Mouse (Mus musculus) MEL (cell line): Measurements from ENCODE around the gene Uxs1.

Experiments used
- CTCF ChIP-seq, 3 experiments: IDR thresholded peaks in 2 of 3; conservative IDR thresholded peaks in 1 of 3; 2 replicates each; pipeline ENCODE4 v1.5.1; 2011 to 2012; ENCODE audit warnings: low read length in 3 of 3, low read depth in 2 of 3, mild to moderate bottlenecking in 2 of 3, improper control_type of control experiment in 1 of 3, inconsistent platforms in 1 of 3, mixed read lengths in 1 of 3, moderate library complexity in 1 of 3; ENCODE audit not compliant: control insufficient read depth in 1 of 3, insufficient read depth in 1 of 3, poor library complexity in 1 of 3, severe bottlenecking in 1 of 3
- EP300 ChIP-seq, 2 experiments: IDR thresholded peaks; 2 replicates each; pipeline ENCODE4 v1.6.1; 2011; ENCODE audit warnings: improper control_type of control experiment in 2 of 2, low read length in 2 of 2, low read depth in 1 of 2, mild to moderate bottlenecking in 1 of 2
- GATA1 ChIP-seq: IDR thresholded peaks from 2 replicates; pipeline ENCODE4 v1.6.1; 2011; ENCODE audit warnings: low read depth, low read length, improper control_type of control experiment
- MAFK ChIP-seq: IDR thresholded peaks from 2 replicates; pipeline ENCODE4 v1.6.1; 2011; ENCODE audit warnings: low read depth, mild to moderate bottlenecking, low read length, improper control_type of control experiment, borderline replicate concordance
- POLR2A ChIP-seq, 2 experiments: IDR thresholded peaks; 2 replicates each; pipeline ENCODE4 v1.6.1; 2011 to 2012; ENCODE audit warnings: low read length in 2 of 2, mild to moderate bottlenecking in 2 of 2, control low read depth in 1 of 2, improper control_type of control experiment in 1 of 2, low read depth in 1 of 2, moderate library complexity in 1 of 2; ENCODE audit not compliant: control insufficient read depth in 1 of 2, insufficient read depth in 1 of 2, poor library complexity in 1 of 2

- TF ChIP-seq GATA1 (peak; percentile 41; the same call in 1 of the 2 replicates), POLR2A (IDR thresholded peaks at IDR 0.05; ENCODE audit: control insufficient read depth in 1 of 2, insufficient read depth in 1 of 2, low read depth in 1 of 2, low read length in 2 of 2, poor library complexity in 1 of 2) (no peak), CTCF (IDR thresholded peaks at IDR 0.05 in 2 of 3, conservative IDR thresholded peaks at IDR 0.05 in 1 of 3; ENCODE audit: control insufficient read depth in 1 of 3, insufficient read depth in 1 of 3, low read depth in 2 of 3, low read length in 3 of 3, poor library complexity in 1 of 3, severe bottlenecking in 1 of 3) (no peak), MAFK (no peak), EP300 (IDR thresholded peaks at IDR 0.05; ENCODE audit: low read depth in 1 of 2, low read length in 2 of 2) (no peak)
Observed at GRCm38 (mm10) chr1:43868510-43868909, 40.9 kb upstream of the Uxs1 start.
